Mouse (Mus musculus) E14TG2a.4 (cell line): ENCODE measurements at regions not wholly inside any gene's neighbourhood (a gene's known extent, or its start where the extent isn't known, plus 50 kb on each side); places are given as distances from the start of the nearest gene placed in this dataset.

Experiments used
- CTCF ChIP-seq: conservative IDR thresholded peaks from 2 replicates; pipeline ENCODE4 v1.5.1; 2014; ENCODE audit warnings: low read length
- POU5F1 ChIP-seq: IDR thresholded peaks from 2 replicates; pipeline ENCODE4 v1.6.1; 2014; ENCODE audit warnings: low read length, borderline replicate concordance

GRCm38 (mm10) chr2:178635685-178636084 is 205.4 kb downstream of the Cdh26 start:
- TF ChIP-seq CTCF (no peak), POU5F1 (no peak)
